ENCODE assay signal across 16 mouse cellular contexts in the genomic region with DNA sequence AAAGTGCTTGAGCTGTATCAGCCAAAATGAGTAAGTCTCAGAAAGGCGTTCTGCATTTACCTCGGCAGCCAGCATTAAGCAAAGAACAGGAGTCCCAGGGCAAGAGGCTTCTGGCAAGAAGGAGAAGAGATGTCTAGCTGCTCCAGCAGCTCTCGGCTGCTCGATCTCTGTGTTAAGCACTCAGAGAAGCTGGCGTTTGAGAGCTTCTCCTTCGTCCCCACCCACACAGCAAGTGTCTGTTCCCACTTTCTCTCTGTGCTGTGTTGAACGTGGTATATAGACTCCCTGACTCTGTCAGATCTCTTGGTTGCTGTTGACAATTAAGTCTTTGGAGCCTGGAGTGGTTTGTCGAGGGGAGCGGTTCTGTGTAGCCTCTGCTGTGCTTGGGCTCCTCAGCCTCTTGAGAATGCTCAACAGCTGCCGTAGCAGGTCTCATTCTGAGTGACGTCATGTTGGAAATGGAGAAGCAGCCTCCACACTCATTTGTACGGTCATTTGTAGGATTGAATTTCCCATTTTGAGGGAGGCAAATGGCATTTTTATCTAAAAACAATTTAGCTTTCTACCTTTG.
DNase-seq lines count a peak whose midpoint lies in the region; ATAC-seq and TF ChIP-seq lines count a peak whose summit lies in the region.
"Had no signal": no experiment of that assay in that cellular context is flagged by ENCODE, and none has a peak within 500 bp of the region (broad histone marks: within the 10 kb centered on the region; RNA-seq: fewer than 3 reads in every experiment).

No protein-coding gene starts in this region.

- no peak overlapping the region for H3K4me2 ChIP-seq in forebrain, embryonic 14.5 days (ENCODE audit: low read length)
- H3K4me2 ChIP-seq in hindbrain, embryonic 16.5 days (ENCODE audit: low read length) = no peak overlapping the region
- H3K4me2 ChIP-seq: midbrain, embryonic 13.5 days had no signal

- intact Hi-C loops in gastrocnemius, postnatal 14 days (cut with DNase I; ENCODE audit: low total_unique reads) = no loop called here
- intact Hi-C loops in left cerebral cortex, postnatal 36 days (cut with DNase I) = no loop called here

- H3K4me1 ChIP-seq in forebrain, embryonic 14.5 days (ENCODE audit: control insufficient read depth, insufficient read depth, low read length) = 0 out of 2 replicates have a peak, but pooled peaks cover 3% of the 10 kb centered on the region
- H3K4me1 ChIP-seq in hindbrain, embryonic 16.5 days (ENCODE audit: control insufficient read depth, insufficient read depth, low read depth, low read length) = peaks cover 5% of the 10 kb centered on the region
- H3K4me1 ChIP-seq: midbrain, embryonic 13.5 days had no signal

- H3K9ac ChIP-seq in forebrain, embryonic 14.5 days (ENCODE audit: low read length) = no peak overlapping the region
- H3K9ac ChIP-seq in hindbrain, embryonic 16.5 days (ENCODE audit: low read depth, low read length) = no peak overlapping the region
- H3K9ac ChIP-seq: midbrain, embryonic 13.5 days had no signal

- 82% methylated on average over 12 of the region's 12 CpGs for WGBS in forebrain, embryonic 14.5 days
- WGBS in hindbrain, embryonic 16.5 days = 80% methylated on average over 12 of the region's 12 CpGs

- no peak overlapping the region for H3K27ac ChIP-seq in forebrain, embryonic 14.5 days (ENCODE audit: low read depth, low read length)
- no peak overlapping the region for H3K27ac ChIP-seq in hindbrain, embryonic 16.5 days (ENCODE audit: low read depth, low read length)
- H3K27ac ChIP-seq: midbrain, embryonic 13.5 days had no signal

- no peaks in the 10 kb centered on the region for H3K27me3 ChIP-seq in forebrain, embryonic 14.5 days (replicated peaks; ENCODE audit: control insufficient read depth, insufficient read depth, low read length)
- no peaks in the 10 kb centered on the region for H3K27me3 ChIP-seq in hindbrain, embryonic 16.5 days (replicated peaks; ENCODE audit: control insufficient read depth, insufficient read depth, low read length)
- H3K27me3 ChIP-seq: midbrain, embryonic 13.5 days had no signal

- no peak for TF ChIP-seq POLR2A in brain, embryonic 14.5 days (IDR thresholded peaks at IDR 0.05; ENCODE audit: borderline replicate concordance, extremely low read depth, insufficient read depth, insufficient read length, poor library complexity, severe bottlenecking)

- H3K36me3 ChIP-seq in forebrain, embryonic 14.5 days (ENCODE audit: control insufficient read depth, insufficient read depth, low read length) = no peaks in the 10 kb centered on the region
- H3K36me3 ChIP-seq in hindbrain, embryonic 16.5 days (ENCODE audit: control insufficient read depth, insufficient read depth, low read length) = no peaks in the 10 kb centered on the region
- H3K36me3 ChIP-seq: G1E; midbrain, embryonic 13.5 days had no signal

- no peak overlapping the region for H3K4me3 ChIP-seq in forebrain, embryonic 14.5 days (ENCODE audit: low read depth, low read length)
- H3K4me3 ChIP-seq in hindbrain, embryonic 16.5 days (ENCODE audit: low read length) = no peak overlapping the region
- H3K4me3 ChIP-seq: midbrain, embryonic 13.5 days had no signal

- no peaks in the 10 kb centered on the region for H3K9me3 ChIP-seq in forebrain, embryonic 14.5 days (replicated peaks; ENCODE audit: control insufficient read depth, low read length)
- no peaks in the 10 kb centered on the region for H3K9me3 ChIP-seq in hindbrain, embryonic 16.5 days (ENCODE audit: control insufficient read depth, low read length)
- H3K9me3 ChIP-seq: midbrain, embryonic 13.5 days had no signal

- no peak for TF ChIP-seq CTCF in brain, embryonic 14.5 days (IDR thresholded peaks at IDR 0.05; ENCODE audit: borderline replicate concordance, extremely low read depth, insufficient read depth, insufficient read length)

- peak; percentile 1 for DNase-seq in gastrocnemius, adult 18-20 months (ENCODE audit: low spot score)
- no peak for DNase-seq in gastrocnemius, postnatal 14 days
- peak; percentile 6 for DNase-seq in layer of hippocampus, adult 9-11 months
- no peak for DNase-seq in layer of hippocampus, postnatal 25 days (ENCODE audit: extremely low spot score in 1 of 2, low spot score in 1 of 2)
- peak; percentile 12 for DNase-seq in brain, embryonic 14.5 days (ENCODE audit: low read depth)
- DNase-seq in left cerebral cortex, postnatal 36 days (ENCODE audit: low spot score in 2 of 2) = peak; percentile 22 to 47
- DNase-seq in forebrain, embryonic 14.5 days (ENCODE audit: low spot score) = no peak
- DNase-seq: adrenal gland, postnatal 36 days; cerebellum, adult 11-12 months; gastrocnemius, postnatal 25 days; kidney, postnatal 10 days; liver; thymus, adult 18-20 months had no signal

- ATAC-seq in forebrain, embryonic 14.5 days = no peak
- no peak for ATAC-seq in hindbrain, embryonic 16.5 days
- ATAC-seq: midbrain, embryonic 13.5 days had no signal

Comparison
In these comparisons a context has a peak if more than half of its experiments do, and no peak if none do; other contexts are left out.
1. DNase-seq: peak in gastrocnemius, adult 18-20 months (single experiment), layer of hippocampus, adult 9-11 months (single experiment), brain, embryonic 14.5 days (single experiment) and left cerebral cortex, postnatal 36 days (2 of 2); none in gastrocnemius, postnatal 14 days (single experiment), layer of hippocampus, postnatal 25 days (0 of 2) and forebrain, embryonic 14.5 days (single experiment).